Mouse (Mus musculus): ENCODE results near the gene Cox11.

DNA sequence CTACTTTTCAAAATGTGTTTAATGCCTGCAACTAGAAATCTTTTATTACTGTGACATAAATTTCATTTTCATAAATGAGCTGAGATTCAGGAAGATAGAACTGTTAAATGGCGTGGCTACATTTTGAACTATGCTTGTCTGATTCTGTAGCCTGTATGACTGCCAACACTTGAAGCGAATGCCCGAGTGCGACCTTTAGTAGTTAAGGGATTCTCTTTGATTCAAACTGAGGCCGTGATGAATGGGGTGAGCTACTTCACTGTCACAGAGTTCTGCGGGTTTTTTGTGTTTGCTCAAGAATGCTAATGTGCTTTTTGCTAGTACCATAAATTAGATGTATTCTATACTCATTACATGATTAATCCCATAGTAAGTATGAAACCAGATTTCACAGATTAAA lies 52.4 kb downstream of the Cox11 start:
- TF ChIP-seq GATA1 (IDR thresholded peaks at IDR 0.05; ENCODE audit: low read length) (no peak), TAL1 (IDR thresholded peaks at IDR 0.05; ENCODE audit: low read length) (no peak)

All from erythroblast, embryonic 14.5 days (primary cell).